Mouse (Mus musculus): ENCODE measurements around the gene BC049352.

BC049352 gene

GRCm38 (mm10) chr9:45181770-45182169 is at the start of gene BC049352:
Gene BC049352, plus strand, starts transcription at chr9:45182007.
- DNase-seq (ENCODE audit: low spot score) = no peak

GRCm38 (mm10) chr9:45133484-45134310 is 48.1 kb upstream of the BC049352 start:
- peak; percentile 74 for DNase-seq (ENCODE audit: low spot score)

- DNase-seq (ENCODE audit: low spot score) = peak; percentile 76
These were observed 45.2 kb upstream of the BC049352 start for GRCm38 (mm10) chr9:45136442-45137169.

- DNase-seq (ENCODE audit: low spot score) = peak; percentile 68
These were observed 43.4 kb upstream of the BC049352 start, which contains the start of gene Scn4b for GRCm38 (mm10) chr9:45138191-45139032. Gene Scn4b, plus strand, starts transcription at chr9:45138395.

GRCm38 (mm10) chr9:45139082-45139481 is 42.7 kb upstream of the BC049352 start:
- DNase-seq (ENCODE audit: low spot score) = no peak

GRCm38 (mm10) chr9:45140945-45141344 is 40.9 kb upstream of the BC049352 start:
- no peak for DNase-seq (ENCODE audit: low spot score)

- no peak for DNase-seq (ENCODE audit: low spot score)
These were observed 39.1 kb upstream of the BC049352 start for GRCm38 (mm10) chr9:45142686-45143085.

GRCm38 (mm10) chr9:45145533-45146266 is 36.1 kb upstream of the BC049352 start:
- peak; percentile 26 for DNase-seq (ENCODE audit: low spot score)

- DNase-seq (ENCODE audit: low spot score) = peak; percentile 75
These were observed 35.6 kb upstream of the BC049352 start for GRCm38 (mm10) chr9:45146267-45146597.

- DNase-seq (ENCODE audit: low spot score) = no peak
These were observed 30.9 kb upstream of the BC049352 start for GRCm38 (mm10) chr9:45150933-45151332.

GRCm38 (mm10) chr9:45153361-45153760 is 28.4 kb upstream of the BC049352 start:
- no peak for DNase-seq (ENCODE audit: low spot score)

- DNase-seq (ENCODE audit: low spot score) = no peak
These were observed 13.9 kb upstream of the BC049352 start for GRCm38 (mm10) chr9:45167903-45168302.

GRCm38 (mm10) chr9:45170150-45170549 is 11.7 kb upstream of the BC049352 start:
- no peak for DNase-seq (ENCODE audit: low spot score)

- DNase-seq (ENCODE audit: low spot score) = no peak
These were observed 10.7 kb upstream of the BC049352 start for GRCm38 (mm10) chr9:45171073-45171610.

GRCm38 (mm10) chr9:45173475-45173874 is 8.3 kb upstream of the BC049352 start:
- DNase-seq (ENCODE audit: low spot score) = no peak

- no peak for DNase-seq (ENCODE audit: low spot score)
These were observed 2.5 kb upstream of the BC049352 start for GRCm38 (mm10) chr9:45179282-45179681.

GRCm38 (mm10) chr9:45182521-45182920 is 714 bp downstream of the BC049352 start:
- DNase-seq (ENCODE audit: low spot score) = no peak

- no peak for DNase-seq (ENCODE audit: low spot score)
These were observed 1.5 kb downstream of the BC049352 start for GRCm38 (mm10) chr9:45183266-45183665.

GRCm38 (mm10) chr9:45185250-45185649 is 3.4 kb downstream of the BC049352 start:
- no peak for DNase-seq (ENCODE audit: low spot score)

GRCm38 (mm10) chr9:45188570-45189563 is 7.1 kb downstream of the BC049352 start:
- no peak for DNase-seq (ENCODE audit: low spot score)
